Mouse (Mus musculus): Measurements from ENCODE around the gene Prss33. TPM values are rescaled to one million over a fixed set of nuclear protein-coding genes. Genes with fewer than 3 reads are reported as not detected.
A peak's percentile ranks its signal among the peaks of the same experiment; 100 is the strongest.

Prss33 gene
- polyA plus RNA-seq, 1 experiment from 2014 or later, result 0.21 TPM

GRCm38 (mm10) chr17:23818579-23818978 lies 17.3 kb downstream of the Prss33 start:
- no peak overlapping the region for H3K27ac ChIP-seq (ENCODE audit: low read length)
- no peak overlapping the region for H3K9ac ChIP-seq (ENCODE audit: low read length)
- ATAC-seq (ENCODE audit: insufficient read depth, low FRiP score), result no peak
- peaks cover 32% of the 10 kb centered on the region for H3K9me3 ChIP-seq (replicated peaks; ENCODE audit: control insufficient read depth, low read length)
- H3K4me1 ChIP-seq (ENCODE audit: control insufficient read depth, insufficient read depth, low read length), result no peaks in the 10 kb centered on the region
- H3K4me3 ChIP-seq (replicated peaks; ENCODE audit: low read length), result no peak overlapping the region
- H3K36me3 ChIP-seq (ENCODE audit: control insufficient read depth, insufficient read depth, low read length), result peaks cover 87% of the 10 kb centered on the region
- WGBS, result 96% methylated on average over 8 of the region's 8 CpGs
- H3K4me2 ChIP-seq (ENCODE audit: low read depth, low read length), result no peak overlapping the region
- no peaks in the 10 kb centered on the region for H3K27me3 ChIP-seq (ENCODE audit: control insufficient read depth, insufficient read depth, low read length)

GRCm38 (mm10) chr17:23815641-23816040 lies 20.2 kb downstream of the Prss33 start:
- H3K36me3 ChIP-seq (ENCODE audit: control insufficient read depth, insufficient read depth, low read length), result peaks cover 84% of the 10 kb centered on the region
- H3K9me3 ChIP-seq (replicated peaks; ENCODE audit: control insufficient read depth, low read length), result peaks cover 32% of the 10 kb centered on the region
- no peak overlapping the region for H3K4me3 ChIP-seq (replicated peaks; ENCODE audit: low read length)
- H3K4me1 ChIP-seq (ENCODE audit: control insufficient read depth, insufficient read depth, low read length), result no peaks in the 10 kb centered on the region
- H3K27ac ChIP-seq (ENCODE audit: low read length), result no peak overlapping the region
- H3K27me3 ChIP-seq (ENCODE audit: control insufficient read depth, insufficient read depth, low read length), result no peaks in the 10 kb centered on the region
- H3K9ac ChIP-seq (ENCODE audit: low read length), result no peak overlapping the region
- no peak overlapping the region for H3K4me2 ChIP-seq (ENCODE audit: low read depth, low read length)
- ATAC-seq (ENCODE audit: insufficient read depth, low FRiP score), result no peak
- 97% methylated on average over 16 of the region's 16 CpGs for WGBS

GRCm38 (mm10) chr17:23807918-23808317 lies 27.9 kb downstream of the Prss33 start:
- no peaks in the 10 kb centered on the region for H3K27me3 ChIP-seq (ENCODE audit: control insufficient read depth, insufficient read depth, low read length)
- peaks cover 19% of the 10 kb centered on the region for H3K4me1 ChIP-seq (ENCODE audit: control insufficient read depth, insufficient read depth, low read length)
- no peak overlapping the region for H3K9ac ChIP-seq (ENCODE audit: low read length)
- no peaks in the 10 kb centered on the region for H3K9me3 ChIP-seq (replicated peaks; ENCODE audit: control insufficient read depth, low read length)
- H3K4me2 ChIP-seq (ENCODE audit: low read depth, low read length), result no peak overlapping the region
- peaks cover 36% of the 10 kb centered on the region for H3K36me3 ChIP-seq (ENCODE audit: control insufficient read depth, insufficient read depth, low read length)
- no peak overlapping the region for H3K4me3 ChIP-seq (replicated peaks; ENCODE audit: low read length)
- WGBS, result 93% methylated on average over 3 of the region's 3 CpGs
- no peak for ATAC-seq (ENCODE audit: insufficient read depth, low FRiP score)
- no peak overlapping the region for H3K27ac ChIP-seq (ENCODE audit: low read length)

- Histone ChIP-seq H3K27ac (ENCODE audit: low read length) (no peak overlapping the region), H3K9me3 (replicated peaks; ENCODE audit: control insufficient read depth, low read length) (no peaks in the 10 kb centered on the region), H3K4me3 (replicated peaks; ENCODE audit: low read length) (peak overlapping the region; percentile 26), H3K36me3 (ENCODE audit: control insufficient read depth, insufficient read depth, low read length) (peaks cover 30% of the 10 kb centered on the region), H3K27me3 (ENCODE audit: control insufficient read depth, insufficient read depth, low read length) (no peaks in the 10 kb centered on the region), H3K9ac (ENCODE audit: low read length) (0 out of 2 replicates have a peak overlapping the region, but pooled peaks have one; percentile 26), H3K4me2 (ENCODE audit: low read depth, low read length) (peak overlapping the region; percentile 34), H3K4me1 (ENCODE audit: control insufficient read depth, insufficient read depth, low read length) (peaks cover 23% of the 10 kb centered on the region)
- 67% methylated on average over 25 of the region's 25 CpGs for WGBS
- ATAC-seq (ENCODE audit: insufficient read depth, low FRiP score), result no peak
Measured at GRCm38 (mm10) chr17:23806867-23807266, 29.0 kb downstream of the Prss33 start.

GRCm38 (mm10) chr17:23804426-23805085 lies 31.3 kb downstream of the Prss33 start:
- Histone ChIP-seq H3K4me2 (ENCODE audit: low read depth, low read length) (peak overlapping the region; percentile 98), H3K4me1 (ENCODE audit: control insufficient read depth, insufficient read depth, low read length) (peaks cover 23% of the 10 kb centered on the region), H3K9ac (ENCODE audit: low read length) (peak overlapping the region; percentile 99), H3K27me3 (ENCODE audit: control insufficient read depth, insufficient read depth, low read length) (no peaks in the 10 kb centered on the region), H3K9me3 (replicated peaks; ENCODE audit: control insufficient read depth, low read length) (no peaks in the 10 kb centered on the region), H3K4me3 (replicated peaks; ENCODE audit: low read length) (peak overlapping the region; percentile 100), H3K27ac (ENCODE audit: low read length) (peak overlapping the region; percentile 35; the same call in 1 of the 2 replicates), H3K36me3 (ENCODE audit: control insufficient read depth, insufficient read depth, low read length) (peaks cover 12% of the 10 kb centered on the region)
- no peak for ATAC-seq (ENCODE audit: insufficient read depth, low FRiP score)
- under 1% methylated on average over 8 of the region's 8 CpGs for WGBS

GRCm38 (mm10) chr17:23803366-23804041 lies 32.4 kb downstream of the Prss33 start:
- WGBS, result under 1% methylated on average over 63 of the region's 83 CpGs
- H3K9ac ChIP-seq (ENCODE audit: low read length), result peak overlapping the region; percentile 99
- peaks cover 3% of the 10 kb centered on the region; the same call in 1 of the 2 replicates for H3K36me3 ChIP-seq (ENCODE audit: control insufficient read depth, insufficient read depth, low read length)
- H3K9me3 ChIP-seq (replicated peaks; ENCODE audit: control insufficient read depth, low read length), result no peaks in the 10 kb centered on the region
- peak overlapping the region; percentile 96 for H3K27ac ChIP-seq (ENCODE audit: low read length)
- H3K4me3 ChIP-seq (replicated peaks; ENCODE audit: low read length), result peak overlapping the region; percentile 100
- ATAC-seq (ENCODE audit: insufficient read depth, low FRiP score), result peak; percentile 67
- peaks cover 23% of the 10 kb centered on the region for H3K4me1 ChIP-seq (ENCODE audit: control insufficient read depth, insufficient read depth, low read length)
- no peaks in the 10 kb centered on the region for H3K27me3 ChIP-seq (ENCODE audit: control insufficient read depth, insufficient read depth, low read length)
- peak overlapping the region; percentile 98 for H3K4me2 ChIP-seq (ENCODE audit: low read depth, low read length)

GRCm38 (mm10) chr17:23802746-23803365 lies 33.0 kb downstream of the Prss33 start:
- Histone ChIP-seq H3K9me3 (replicated peaks; ENCODE audit: control insufficient read depth, low read length) (no peaks in the 10 kb centered on the region), H3K4me1 (ENCODE audit: control insufficient read depth, insufficient read depth, low read length) (peaks cover 23% of the 10 kb centered on the region), H3K4me3 (replicated peaks; ENCODE audit: low read length) (peak overlapping the region; percentile 100), H3K4me2 (ENCODE audit: low read depth, low read length) (peak overlapping the region; percentile 78), H3K36me3 (ENCODE audit: control insufficient read depth, insufficient read depth, low read length) (no peaks in the 10 kb centered on the region), H3K27me3 (ENCODE audit: control insufficient read depth, insufficient read depth, low read length) (no peaks in the 10 kb centered on the region), H3K9ac (ENCODE audit: low read length) (peak overlapping the region; percentile 99), H3K27ac (ENCODE audit: low read length) (peak overlapping the region; percentile 96)
- peak; percentile 98 for ATAC-seq (ENCODE audit: insufficient read depth, low FRiP score)
- WGBS, result under 1% methylated on average over 60 of the region's 60 CpGs

- H3K27ac ChIP-seq (ENCODE audit: low read length), result no peak overlapping the region
Measured at GRCm38 (mm10) chr17:23801627-23802026, 34.2 kb downstream of the Prss33 start.

GRCm38 (mm10) chr17:23797316-23797715 lies 38.5 kb downstream of the Prss33 start:
- no peak for ATAC-seq (ENCODE audit: insufficient read depth, low FRiP score)
- Histone ChIP-seq H3K9me3 (replicated peaks; ENCODE audit: control insufficient read depth, low read length) (no peaks in the 10 kb centered on the region), H3K4me1 (ENCODE audit: control insufficient read depth, insufficient read depth, low read length) (0 out of 2 replicates have a peak, but pooled peaks cover 2% of the 10 kb centered on the region), H3K4me2 (ENCODE audit: low read depth, low read length) (no peak overlapping the region), H3K36me3 (ENCODE audit: control insufficient read depth, insufficient read depth, low read length) (no peaks in the 10 kb centered on the region), H3K9ac (ENCODE audit: low read length) (no peak overlapping the region), H3K4me3 (replicated peaks; ENCODE audit: low read length) (no peak overlapping the region), H3K27me3 (ENCODE audit: control insufficient read depth, insufficient read depth, low read length) (no peaks in the 10 kb centered on the region), H3K27ac (ENCODE audit: low read length) (no peak overlapping the region)
- 69% methylated on average over 7 of the region's 7 CpGs for WGBS

More at GRCm38 (mm10) chr17:23801627-23802026, 34.2 kb downstream of the Prss33 start:
- Histone ChIP-seq H3K36me3 (ENCODE audit: control insufficient read depth, insufficient read depth, low read length) (no peaks in the 10 kb centered on the region), H3K4me2 (ENCODE audit: low read depth, low read length) (no peak overlapping the region), H3K9me3 (replicated peaks; ENCODE audit: control insufficient read depth, low read length) (no peaks in the 10 kb centered on the region), H3K27me3 (ENCODE audit: control insufficient read depth, insufficient read depth, low read length) (no peaks in the 10 kb centered on the region), H3K4me3 (replicated peaks; ENCODE audit: low read length) (no peak overlapping the region), H3K4me1 (ENCODE audit: control insufficient read depth, insufficient read depth, low read length) (peaks cover 19% of the 10 kb centered on the region), H3K9ac (ENCODE audit: low read length) (no peak overlapping the region)
- ATAC-seq (ENCODE audit: insufficient read depth, low FRiP score), result no peak
- 92% methylated on average over 10 of the region's 10 CpGs for WGBS

Data from stomach, embryonic 16.5 days (tissue).